Mouse (Mus musculus) retina, adult 2 months (tissue): ENCODE measurements around the gene Lyrm9.
"Not testable (repeated sequence)": the region's sequence is repeated elsewhere in the genome, so short reads cannot be mapped to it uniquely, and the experiment has no call there.

ENCODE experiments used
- DNase-seq: peaks from one replicate; pipeline ENCODE4 v3.0.0-alpha.2; 2012; ENCODE audit warnings: low read depth, low spot score

The Lyrm9 gene

DNA sequence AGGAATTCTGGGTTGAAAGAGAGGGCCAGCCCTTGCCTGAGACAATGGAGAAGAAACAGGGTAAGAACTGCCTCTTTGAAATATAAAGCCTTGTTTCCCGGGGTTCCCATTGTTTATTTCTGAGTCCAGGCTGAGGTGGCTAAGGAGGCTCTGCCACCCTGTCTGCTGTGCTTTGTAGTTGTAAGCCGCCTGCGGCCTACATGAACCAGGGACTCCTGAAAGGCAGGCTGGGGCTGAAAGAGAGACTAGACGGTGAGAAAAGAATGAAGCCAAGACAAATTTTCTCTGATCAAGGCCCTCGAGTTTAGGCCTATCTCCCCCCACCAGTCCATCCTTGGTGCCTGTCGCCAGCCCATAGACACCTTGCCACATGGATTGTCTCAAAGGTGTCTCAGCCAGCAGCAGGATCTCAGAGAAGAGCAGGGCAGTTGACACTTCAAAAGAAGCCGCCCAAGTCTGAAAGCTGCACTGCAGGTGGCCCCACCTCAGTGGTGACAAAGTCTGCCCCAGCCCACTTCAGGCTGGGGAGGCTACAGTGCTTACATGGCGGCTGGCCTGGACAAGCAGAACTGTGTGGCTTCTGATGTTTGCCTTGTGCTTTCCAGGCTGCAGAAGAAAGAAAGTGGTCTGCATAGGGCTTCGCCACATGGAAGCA is 25.0 kb downstream of the Lyrm9 start:
- DNase-seq = no peak

DNA sequence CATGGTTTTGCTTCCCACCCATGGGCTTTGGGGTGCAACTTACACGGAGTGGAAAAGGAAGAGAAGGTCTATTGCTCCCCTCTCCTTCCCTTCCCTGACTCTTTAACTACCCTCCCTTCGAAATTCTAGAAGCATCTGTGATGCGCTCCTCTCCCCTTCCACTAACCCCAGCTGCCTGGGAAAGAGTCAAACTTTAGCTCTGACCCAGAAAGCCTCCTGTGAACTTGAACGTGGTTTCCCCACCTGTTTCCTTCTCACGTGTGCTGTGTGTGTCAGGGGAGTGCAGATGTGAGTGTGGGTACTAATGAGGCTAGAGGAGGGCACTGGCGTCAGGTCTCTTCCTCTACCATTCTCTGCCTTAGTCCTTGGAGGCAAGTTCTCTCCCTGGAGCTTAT is 25.5 kb downstream of the Lyrm9 start:
- DNase-seq = no peak

DNA sequence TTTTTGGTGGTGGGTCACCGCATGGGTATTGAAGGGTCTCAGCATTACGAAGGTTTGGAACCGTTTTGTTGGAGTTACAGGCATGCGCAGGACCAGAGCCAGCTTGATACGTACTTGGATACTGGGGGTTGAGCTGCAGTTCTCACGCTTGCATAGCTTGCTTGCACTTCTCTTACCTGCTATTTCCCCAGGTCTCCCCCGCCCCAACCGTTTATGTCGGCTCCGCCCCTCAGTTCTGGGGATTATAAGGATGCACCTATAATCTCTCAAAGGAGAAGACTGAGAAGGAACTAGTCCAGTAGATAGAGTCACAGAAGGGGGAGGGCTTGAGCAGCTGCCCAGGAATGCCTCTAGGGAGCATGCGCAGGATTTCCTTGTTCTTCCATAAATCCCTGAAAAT is 26.1 kb downstream of the Lyrm9 start:
- no peak for DNase-seq

DNA sequence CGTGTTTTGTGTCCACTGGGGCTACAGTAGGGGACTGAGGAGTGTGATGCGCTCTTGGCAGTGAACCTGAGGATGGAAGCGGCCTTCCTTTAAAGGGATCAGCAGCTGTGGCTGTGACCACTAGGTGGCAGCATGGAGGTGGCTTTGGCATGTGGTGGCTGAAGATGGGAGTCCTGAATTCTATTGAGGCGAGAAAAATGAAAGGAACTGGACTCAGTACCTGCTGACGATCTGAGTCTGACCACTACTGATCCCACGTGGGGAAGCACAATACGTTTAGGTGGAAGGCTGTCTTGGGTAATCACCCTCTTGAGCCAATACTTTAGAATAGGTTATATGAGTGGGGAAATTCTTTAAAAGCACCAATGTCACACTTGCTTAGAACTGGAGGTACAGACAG is 29.9 kb downstream of the Lyrm9 start:
- peak; percentile 68 for DNase-seq

DNA sequence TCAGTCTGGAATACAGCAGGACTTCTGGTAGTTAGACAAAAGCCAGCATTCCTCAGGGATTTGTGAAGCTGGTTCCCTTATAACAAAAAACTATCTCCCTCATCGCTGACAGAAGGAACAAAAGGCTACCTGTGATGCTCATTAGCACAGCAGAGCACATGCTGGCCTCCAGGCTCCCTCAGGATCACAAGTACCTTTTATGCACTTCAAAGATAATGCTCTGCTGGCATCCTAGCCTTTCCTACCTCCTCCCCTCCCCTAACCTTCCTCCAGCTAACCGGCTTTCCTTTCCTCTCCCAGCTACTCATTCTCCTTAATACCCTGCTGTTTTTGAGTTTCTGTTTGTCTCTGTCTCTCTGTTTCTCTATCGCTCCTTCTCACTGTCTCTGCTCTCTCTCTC is 31.2 kb downstream of the Lyrm9 start:
- no peak for DNase-seq

DNA sequence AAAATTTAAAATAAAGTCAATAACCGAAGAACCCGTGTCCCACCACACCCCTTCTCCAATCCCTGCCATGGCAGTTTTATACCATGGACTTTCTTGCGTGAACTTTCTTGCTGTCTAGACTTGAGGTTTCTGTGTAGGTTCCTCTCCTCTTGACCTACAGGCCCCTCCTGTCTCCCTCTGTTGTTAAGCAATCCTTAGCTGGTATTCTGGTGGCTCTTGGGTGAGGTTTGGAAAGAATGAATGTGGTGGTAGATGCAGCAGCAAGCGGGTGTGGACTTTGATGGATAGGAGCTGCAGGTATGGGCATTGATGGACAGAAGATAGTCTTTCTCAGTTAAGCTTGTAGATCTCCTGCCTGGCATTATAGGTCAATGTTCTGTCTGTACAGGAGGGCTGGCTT is 37.5 kb downstream of the Lyrm9 start:
- no peak for DNase-seq

DNA sequence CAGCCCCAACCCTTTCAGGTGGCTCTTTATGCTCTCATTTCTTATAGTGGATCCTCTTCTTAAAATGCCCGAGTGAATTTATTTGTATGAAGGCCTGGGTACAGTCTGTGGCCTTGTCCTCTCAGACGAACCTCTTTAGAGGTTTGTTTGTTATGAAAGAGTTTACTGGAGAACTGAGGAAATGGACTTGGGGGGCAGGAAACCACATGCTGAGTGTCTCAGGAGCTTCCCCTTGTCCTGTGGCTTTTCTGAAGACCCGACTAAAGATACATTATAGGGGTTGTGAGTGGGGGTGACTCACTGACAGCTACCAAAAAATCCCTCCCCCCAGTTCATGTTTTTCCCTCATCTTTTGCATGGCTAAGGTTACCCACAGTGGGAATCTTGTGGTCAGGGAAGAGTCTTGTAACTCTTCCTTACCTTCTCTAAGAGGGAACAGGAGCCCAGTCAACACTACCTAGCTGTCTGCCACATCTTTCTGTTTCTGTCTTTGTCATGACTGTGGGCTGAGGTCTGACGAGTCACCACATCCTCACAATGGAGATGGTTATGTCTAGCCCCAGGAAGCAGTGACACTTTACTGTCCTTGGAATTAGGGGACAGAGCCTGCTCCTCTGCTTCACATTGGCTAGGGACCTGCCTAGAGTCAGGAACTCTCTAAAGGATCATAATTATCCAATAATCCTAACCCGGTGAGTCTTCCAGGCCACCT is 38.3 kb downstream of the Lyrm9 start:
- no peak for DNase-seq

DNA sequence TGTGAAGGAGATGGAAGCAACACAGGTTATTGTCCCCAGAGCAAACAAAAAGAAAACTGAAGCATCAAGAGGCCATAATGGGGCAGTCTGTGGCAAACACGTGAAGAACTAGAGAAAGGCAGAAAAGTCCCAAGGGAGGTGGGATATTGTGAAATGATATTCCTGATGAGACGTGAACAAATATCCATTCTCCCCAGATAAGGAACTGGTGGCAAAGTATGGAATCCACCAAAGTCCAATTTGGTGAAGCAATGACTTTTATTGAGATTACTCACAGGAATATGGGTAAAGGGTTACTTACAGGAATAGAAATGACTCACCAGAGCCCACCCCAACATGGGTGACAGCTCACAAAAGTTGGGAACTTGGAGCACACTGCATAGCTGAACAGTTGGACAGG is 38.9 kb downstream of the Lyrm9 start:
- DNase-seq = no peak

DNA sequence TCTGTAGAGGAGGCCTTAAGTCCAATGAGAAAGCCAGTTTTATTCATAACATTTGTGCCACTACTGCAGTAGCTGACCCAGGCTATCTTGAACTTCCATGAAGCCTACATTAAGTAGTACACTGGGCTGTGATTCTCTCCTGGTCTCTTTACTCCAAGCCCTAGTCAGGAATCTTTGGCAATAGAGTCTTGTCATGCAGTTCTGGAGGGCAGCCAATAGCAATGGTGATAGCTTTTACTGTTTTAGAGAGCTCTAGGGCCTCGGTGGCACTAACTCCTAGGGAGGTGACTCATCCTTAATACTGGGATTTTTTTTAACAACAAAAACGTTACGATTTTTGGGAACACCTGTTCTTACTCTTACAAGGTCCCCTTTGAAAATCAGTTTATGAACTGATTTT is 40.1 kb downstream of the Lyrm9 start:
- DNase-seq = no peak

DNA sequence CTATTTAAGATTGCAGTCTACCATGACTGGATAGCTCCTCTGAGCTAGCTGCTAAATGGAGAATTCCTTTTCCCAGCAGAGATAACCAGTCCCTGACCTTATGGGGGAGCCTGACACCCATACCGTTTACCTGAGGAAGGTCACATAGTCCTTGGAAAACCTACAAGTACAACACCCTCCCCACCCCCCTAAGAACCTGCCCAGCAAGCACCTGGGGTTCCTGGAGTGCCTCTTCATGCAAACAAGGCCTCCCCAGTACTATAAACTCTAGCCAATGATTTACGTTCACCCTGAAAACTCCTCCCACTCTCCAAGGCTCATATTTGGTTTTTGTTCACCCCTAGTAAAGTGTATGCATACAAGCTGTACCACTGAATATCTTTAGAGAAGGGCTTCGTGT is 41.3 kb downstream of the Lyrm9 start:
- DNase-seq = no peak

DNA sequence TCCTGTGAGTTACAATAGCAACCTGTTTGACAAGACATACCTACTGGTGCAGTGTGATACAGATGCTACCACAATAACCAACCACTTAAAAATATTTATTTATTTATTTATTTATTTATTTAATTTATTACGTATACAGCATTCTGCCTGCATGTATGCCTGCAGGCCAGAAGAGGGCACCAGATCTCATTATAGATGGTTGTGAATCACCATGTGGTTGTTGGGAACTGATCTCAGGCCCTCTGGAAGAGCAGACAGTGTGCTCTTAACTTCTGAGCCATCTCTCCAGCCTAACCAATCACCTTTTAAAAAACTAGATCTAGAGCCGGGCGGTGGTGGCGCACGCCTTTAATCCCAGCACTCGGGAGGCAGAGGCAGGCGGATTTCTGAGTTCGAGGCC is 42.8 kb downstream of the Lyrm9 start:
- DNase-seq = not testable (repeated sequence)

DNA sequence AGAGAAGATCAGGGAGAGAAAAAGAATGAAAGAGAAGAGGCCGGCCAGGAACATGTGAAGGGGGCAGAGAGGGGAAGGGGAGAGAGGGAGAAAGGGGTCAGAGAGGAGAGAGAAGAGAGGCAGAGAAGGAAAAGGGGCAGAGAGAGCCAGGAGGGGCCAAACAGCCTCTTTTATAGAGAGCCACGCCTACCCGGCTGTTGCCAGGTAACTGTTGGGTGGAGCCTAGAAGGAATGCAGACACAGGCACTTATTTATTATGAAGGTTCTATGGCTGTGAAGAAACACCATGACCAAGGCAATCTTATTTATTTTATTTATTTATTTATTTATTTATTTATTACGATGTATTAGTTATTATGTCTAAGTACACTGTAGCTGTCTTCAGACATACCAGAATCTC is 44.5 kb downstream of the Lyrm9 start:
- no peak for DNase-seq

DNA sequence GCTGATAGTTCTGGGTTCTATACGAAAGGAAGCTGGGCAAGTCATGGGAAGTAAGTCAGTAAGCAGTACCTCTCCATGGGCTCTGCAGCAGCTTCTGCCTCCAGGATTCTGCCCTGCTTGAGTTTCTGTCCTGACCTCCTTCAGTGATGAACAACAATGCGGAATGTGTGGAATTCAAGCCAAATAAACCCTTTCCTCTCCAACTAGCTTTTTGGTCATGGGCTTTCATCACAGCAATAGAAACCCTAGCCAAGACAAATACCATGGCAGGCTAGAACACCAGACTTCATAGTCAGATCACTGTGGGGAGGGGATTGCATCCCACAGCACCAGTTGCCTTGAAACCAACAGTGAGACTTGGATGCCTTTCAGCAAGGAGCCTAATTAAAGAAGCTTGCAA is 46.4 kb downstream of the Lyrm9 start:
- DNase-seq = no peak

DNA sequence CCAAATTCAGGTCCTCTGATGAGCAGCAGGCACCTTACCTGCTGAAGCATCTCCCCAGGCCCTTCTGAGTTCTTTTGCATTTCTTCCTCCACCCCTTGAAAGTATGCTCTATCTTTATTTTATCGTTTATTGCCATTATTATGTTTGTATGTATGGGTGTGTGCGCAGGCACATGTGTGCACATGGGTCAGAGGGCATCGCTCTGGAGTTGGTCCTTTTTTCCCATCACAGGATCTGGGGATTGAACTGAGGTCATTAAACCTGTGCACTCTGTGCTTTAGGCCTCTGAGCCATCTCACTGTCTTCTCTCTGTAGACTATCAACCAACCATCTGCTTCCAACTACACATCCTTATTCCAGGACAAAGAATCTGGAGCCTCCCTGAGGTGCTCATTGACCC is 53.3 kb downstream of the Lyrm9 start:
- no peak for DNase-seq

DNA sequence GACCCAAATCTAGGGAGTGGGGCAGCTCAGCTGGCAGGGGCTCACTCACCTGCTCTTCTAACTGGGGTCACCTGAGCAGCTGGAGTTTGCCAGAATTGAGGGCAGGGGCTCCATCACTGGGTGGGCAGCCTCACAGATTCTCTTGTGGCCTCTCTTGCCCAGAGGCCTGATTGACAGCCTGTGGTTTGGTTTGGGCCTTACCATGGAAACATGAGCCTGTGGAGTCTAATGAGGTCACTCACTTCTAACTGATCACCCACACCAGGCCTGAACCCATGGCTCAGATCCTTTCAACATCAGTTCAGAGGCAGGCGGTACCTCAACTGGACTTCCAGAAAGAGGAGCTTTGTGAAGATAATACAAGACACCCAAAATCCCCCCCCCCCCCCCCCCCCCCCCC is 60.3 kb downstream of the Lyrm9 start:
- no peak for DNase-seq

DNA sequence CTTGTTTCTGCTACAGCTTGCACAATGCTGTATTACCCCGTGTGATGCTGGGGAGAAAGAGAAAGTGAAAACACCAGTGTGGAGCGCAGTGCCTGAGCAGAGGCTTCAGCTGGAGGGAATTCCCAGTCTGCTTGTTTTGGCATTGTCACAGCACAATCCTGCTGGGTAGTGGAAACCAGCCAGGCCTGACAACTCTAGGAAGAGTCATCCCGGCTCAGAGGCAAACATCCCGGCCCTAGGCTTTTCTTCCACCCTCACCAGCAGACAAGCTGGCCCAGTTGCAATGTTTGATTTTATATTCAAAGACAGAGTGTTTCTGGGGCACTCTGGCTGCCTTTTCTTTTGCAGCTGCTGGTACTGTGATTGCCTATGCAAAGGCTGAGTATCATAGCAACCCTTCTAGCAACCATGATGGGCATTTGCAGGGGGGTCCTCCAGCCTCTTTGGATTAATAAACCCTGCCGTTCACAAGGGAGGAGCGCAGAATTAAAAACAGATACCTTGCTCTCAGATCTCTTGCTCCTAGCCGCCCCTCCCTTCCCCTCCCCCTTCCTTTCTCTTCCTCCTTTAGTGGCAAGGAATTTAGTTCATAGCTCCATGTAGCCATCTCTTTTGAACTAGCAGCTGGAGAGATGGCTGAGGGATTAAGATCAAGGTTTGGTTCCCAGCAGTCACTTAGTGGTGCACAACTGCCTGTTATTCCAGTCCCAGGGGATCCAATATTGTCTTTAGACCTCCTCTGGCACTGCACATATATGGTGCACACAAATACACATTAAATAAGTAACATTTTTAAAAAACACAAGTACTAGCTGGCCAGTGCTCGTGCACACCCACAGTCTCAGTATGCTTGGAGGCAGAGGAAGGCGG is 61.0 kb downstream of the Lyrm9 start:
- peak; percentile 26 for DNase-seq

DNA sequence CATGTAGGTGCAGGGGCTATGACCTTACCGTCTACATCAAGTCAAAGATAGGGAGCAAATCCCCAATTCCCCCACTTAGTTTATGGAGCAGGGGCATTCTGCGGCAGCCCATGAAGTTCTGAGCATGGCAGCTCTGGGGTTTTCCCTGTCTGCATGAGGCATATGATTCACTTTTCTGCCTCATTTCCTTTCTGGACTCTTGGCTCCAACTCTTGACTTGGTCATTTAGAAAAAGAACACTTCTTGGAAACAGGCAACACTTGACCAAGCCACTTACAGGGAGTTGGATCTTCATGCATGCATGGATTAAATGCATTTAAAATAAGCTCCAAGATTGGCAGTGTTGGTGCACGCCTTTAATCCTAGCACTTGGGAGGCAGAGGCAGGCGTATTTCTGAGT is 62.8 kb downstream of the Lyrm9 start:
- DNase-seq = no peak
